Mouse (Mus musculus) heart, adult 2 months (tissue): ENCODE data around the gene Timp2.

Experiments
- CTCF ChIP-seq: fragments of 200-600 bp; IDR thresholded peaks from 2 replicates; pipeline ENCODE4 v1.8.1; 2022; ENCODE audit warnings: antibody characterized with exemption, mild to moderate bottlenecking, moderate library complexity
- EP300 ChIP-seq: fragments of 200-500 bp; IDR thresholded peaks from 2 replicates; pipeline ENCODE4 v1.6.1; 2011; ENCODE audit warnings: low read depth, low read length, control low read depth; ENCODE audit not compliant: insufficient read depth
- POLR2A ChIP-seq: fragments of 200-500 bp; IDR thresholded peaks from 2 replicates; pipeline ENCODE4 v1.6.1; 2011; ENCODE audit warnings: mild to moderate bottlenecking, low read depth, low read length, control low read depth; ENCODE audit not compliant: insufficient read depth

DNA sequence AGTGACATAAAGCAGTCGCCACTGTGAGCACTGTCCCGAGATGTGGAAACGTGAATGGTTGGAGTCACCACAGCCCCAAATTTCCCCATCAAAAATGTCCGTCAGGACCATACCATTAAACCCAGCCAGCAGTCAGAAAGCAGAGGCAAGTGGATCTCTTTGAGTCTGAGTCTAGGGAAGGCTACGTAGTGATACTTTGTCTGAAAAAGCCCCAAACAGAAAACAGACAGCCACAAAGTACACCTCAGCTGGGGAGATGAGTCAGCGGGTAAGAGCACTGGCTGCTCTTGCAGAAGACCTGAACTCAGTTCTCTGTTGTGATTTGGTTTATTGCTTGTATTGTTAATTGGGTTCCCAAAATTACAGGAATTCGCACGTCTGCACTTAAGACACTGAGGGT is 11.0 kb upstream of the Timp2 start:
- no peak for TF ChIP-seq POLR2A
- no peak for TF ChIP-seq CTCF
- TF ChIP-seq EP300: no peak
